Mouse (Mus musculus) liver, postnatal 0 days (tissue): ENCODE data around the gene Gucy2c. TPM values are rescaled to one million over a fixed set of nuclear protein-coding genes. Genes with fewer than 3 reads are reported as not detected.

ENCODE experiments used
- ATAC-seq: fragments of 200-750 bp; cut with Nextera tagmentation; 2 replicates; pipeline ENCODE4 v1.8.0; 2017; ENCODE audit warnings: mild to moderate bottlenecking, moderate library complexity
- DNase-seq: peaks from one replicate; pipeline ENCODE4 v3.0.0-alpha.2; 2016
- H3K27ac ChIP-seq: fragments of 300-500 bp; sonication (generic); 2 replicates; pipeline ENCODE4 v1.5.1; 2014; ENCODE audit warnings: antibody characterized with exemption, moderate library complexity, mild to moderate bottlenecking, low read depth
- H3K27me3 ChIP-seq: fragments of 300-500 bp; sonication (generic); 2 replicates; pipeline ENCODE4 v1.6.1; 2014; ENCODE audit warnings: low read length, control low read depth, mixed read lengths; ENCODE audit not compliant: insufficient read depth
- H3K36me3 ChIP-seq: fragments of 300-500 bp; sonication (generic); replicated peaks from 2 replicates; pipeline ENCODE4 v1.6.1; 2014; ENCODE audit warnings: mild to moderate bottlenecking, control low read depth, low read length, moderate library complexity, mixed read lengths; ENCODE audit not compliant: insufficient read depth
- H3K4me1 ChIP-seq: fragments of 300-500 bp; sonication (generic); 2 replicates; pipeline ENCODE4 v1.6.1; 2014; ENCODE audit warnings: antibody characterized with exemption, mild to moderate bottlenecking, control low read depth; ENCODE audit not compliant: insufficient read depth
- H3K4me2 ChIP-seq: fragments of 300-500 bp; sonication (generic); 2 replicates; pipeline ENCODE4 v1.6.1; 2014; ENCODE audit warnings: low read depth, mild to moderate bottlenecking, low read length, moderate library complexity, mixed read lengths
- H3K4me3 ChIP-seq: fragments of 300-500 bp; sonication (generic); 2 replicates; pipeline ENCODE4 v1.5.1; 2014; ENCODE audit warnings: low read depth, low read length
- H3K9ac ChIP-seq: fragments of 300-500 bp; sonication (generic); replicated peaks from 2 replicates; pipeline ENCODE4 v1.6.1; 2014; ENCODE audit warnings: mild to moderate bottlenecking, moderate library complexity
- H3K9me3 ChIP-seq: fragments of 300-500 bp; sonication (generic); 2 replicates; pipeline ENCODE4 v1.6.1; 2016; ENCODE audit warnings: mild to moderate bottlenecking, control low read depth, low read length, mixed read lengths
- CTCF ChIP-seq: sonication (generic); IDR thresholded peaks from 2 replicates; pipeline ENCODE4 v1.5.1; 2016; ENCODE audit warnings: antibody characterized with exemption, low read depth
- EP300 ChIP-seq: IDR thresholded peaks from 2 replicates; pipeline ENCODE4 v1.6.1; 2016; ENCODE audit warnings: antibody characterized with exemption, low read depth, mild to moderate bottlenecking
- WGBS: fragments of 180-500 bp; shearing (Covaris S2); extraction: QIAGEN DNeasy Blood & Tissue Kit; methylation state at CpG from one replicate; pipeline ENCODE4 v1.1.7; 2014; ENCODE audit not compliant: insufficient replicate concordance; 5-methylcytosine and 5-hydroxymethylcytosine counted together
- polyA plus RNA-seq: library from polyadenylated mRNA; unstranded; fragments of >200 nt; fragmentation: Nextera tagmentation; extraction: Ambion mirVana; gene quantifications from 2 replicates; pipeline ENCODE4 v1.2.1, GENCODE M21; 2015

Gene Gucy2c
- polyA plus RNA-seq, 1 experiment from 2014 or later, result 0.99 TPM

DNA sequence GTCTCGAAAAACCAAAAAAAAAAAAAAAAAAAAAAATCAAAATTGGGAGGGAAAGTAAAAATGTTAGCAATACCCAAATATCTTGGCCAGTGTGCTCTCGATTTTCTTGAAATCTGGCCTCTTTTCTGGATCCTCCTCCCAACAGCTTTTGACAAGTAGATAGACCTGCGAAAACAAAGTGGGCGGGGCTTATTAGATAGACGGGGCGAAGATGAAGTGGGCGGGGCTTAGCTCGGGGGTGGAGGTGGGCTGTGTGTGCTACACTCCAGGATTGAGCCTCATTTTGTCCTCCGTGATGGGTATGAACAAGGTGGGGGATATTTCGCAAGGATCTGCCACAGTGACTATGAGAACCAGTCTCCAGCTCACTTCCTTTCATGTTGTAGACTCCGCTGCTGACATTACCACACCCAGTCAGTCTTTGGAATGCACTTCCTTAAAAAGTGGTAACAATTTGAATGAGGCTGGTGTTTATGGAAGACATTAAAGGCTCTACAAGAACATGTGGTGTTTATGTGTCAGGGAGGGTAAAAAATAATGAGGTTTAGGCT, 65.6 kb downstream of the Gucy2c start:
- Histone ChIP-seq H3K4me1 (no peaks in the 10 kb centered on the region), H3K4me2 (no peak overlapping the region), H3K9me3 (no peaks in the 10 kb centered on the region), H3K27me3 (no peaks in the 10 kb centered on the region), H3K4me3 (no peak overlapping the region), H3K9ac (no peak overlapping the region), H3K27ac (no peak overlapping the region), H3K36me3 (no peaks in the 10 kb centered on the region)
- peak; percentile 34 for DNase-seq
- WGBS, result 61% methylated on average over 10 of the region's 11 CpGs
- no peak for TF ChIP-seq CTCF
- no peak for TF ChIP-seq EP300
- 0 out of 2 replicates have a peak, but pooled peaks have one; percentile 19 for ATAC-seq

DNA sequence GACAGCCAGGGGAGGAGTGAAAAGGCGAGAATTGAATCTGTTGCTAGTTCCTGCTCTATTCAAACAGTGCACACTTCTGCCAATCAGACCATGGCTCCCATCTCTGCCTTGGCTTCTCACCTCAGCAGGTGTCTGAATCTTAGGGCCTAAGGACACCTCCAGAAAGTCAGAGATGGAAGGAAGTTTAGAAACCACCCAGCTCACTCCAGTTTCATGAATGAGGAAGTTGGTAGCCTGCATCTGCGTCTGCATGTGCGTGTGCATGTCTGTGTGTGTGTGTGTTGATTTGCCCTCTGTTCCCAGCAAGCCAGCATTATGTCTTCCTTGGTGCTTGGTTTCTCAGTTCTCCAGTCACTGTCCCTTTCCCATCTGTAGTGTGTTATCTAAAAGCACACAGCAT, 67.5 kb downstream of the Gucy2c start:
- no peaks in the 10 kb centered on the region for H3K27me3 ChIP-seq
- no peak for TF ChIP-seq CTCF
- TF ChIP-seq EP300, result no peak

DNA sequence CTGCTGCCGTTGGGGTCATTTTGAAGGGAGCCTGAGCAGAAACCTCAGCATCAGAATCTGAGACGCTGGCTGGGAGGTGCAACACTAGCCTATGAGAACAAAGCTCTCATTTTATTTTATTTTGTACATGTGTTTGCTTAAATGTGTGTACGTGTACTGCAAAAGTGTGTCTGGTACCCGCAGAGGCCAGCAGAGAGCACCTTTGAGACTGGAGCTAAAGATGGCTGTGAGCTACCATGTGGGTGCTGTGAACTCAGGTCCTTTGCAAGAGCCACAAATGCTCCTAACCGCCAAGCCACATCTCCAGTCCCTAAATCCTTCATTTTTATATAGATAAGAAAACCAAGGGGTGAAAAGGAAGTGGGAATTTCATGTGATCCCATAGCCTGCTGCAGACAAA, 71.2 kb downstream of the Gucy2c start:
- 84% methylated on average over 5 of the region's 5 CpGs for WGBS
- Histone ChIP-seq H3K27me3 (no peaks in the 10 kb centered on the region), H3K9me3 (no peaks in the 10 kb centered on the region), H3K27ac (no peak overlapping the region), H3K4me2 (no peak overlapping the region), H3K4me1 (no peaks in the 10 kb centered on the region), H3K4me3 (no peak overlapping the region), H3K9ac (no peak overlapping the region), H3K36me3 (no peaks in the 10 kb centered on the region)
- no peak for ATAC-seq
- DNase-seq, result no peak
- TF ChIP-seq EP300, result no peak
- TF ChIP-seq CTCF, result no peak

More for the DNA sequence above, 67.5 kb downstream of the Gucy2c start:
- ATAC-seq, result no peak
- H3K27ac ChIP-seq, result peak overlapping the region; percentile 29
- H3K9ac ChIP-seq, result no peak overlapping the region
- WGBS, result 29% methylated on average over 3 of the region's 3 CpGs
- no peak for DNase-seq
- H3K36me3 ChIP-seq, result no peaks in the 10 kb centered on the region
- no peak overlapping the region for H3K4me3 ChIP-seq
- no peaks in the 10 kb centered on the region for H3K4me1 ChIP-seq
- no peak overlapping the region for H3K4me2 ChIP-seq
- no peaks in the 10 kb centered on the region for H3K9me3 ChIP-seq

DNA sequence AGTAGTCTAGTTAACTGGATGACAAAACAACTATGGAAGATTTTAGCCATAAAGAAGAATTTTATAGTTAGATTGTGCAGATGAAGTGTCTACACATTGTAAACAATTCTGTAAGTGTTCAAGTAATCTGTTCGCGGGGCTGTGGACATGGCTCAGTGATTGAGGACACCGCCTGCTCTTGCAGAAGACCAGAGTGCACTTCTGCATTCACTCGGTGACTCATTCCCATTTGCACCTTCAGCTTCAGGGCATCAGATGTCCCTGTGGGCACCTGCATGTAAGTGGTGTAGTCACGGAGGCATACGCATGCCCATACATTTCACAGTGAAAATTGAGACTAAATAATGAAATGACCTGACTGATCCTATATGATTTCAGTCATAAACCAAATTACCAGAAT, 73.0 kb downstream of the Gucy2c start:
- TF ChIP-seq CTCF, result no peak
- no peak for TF ChIP-seq EP300

DNA sequence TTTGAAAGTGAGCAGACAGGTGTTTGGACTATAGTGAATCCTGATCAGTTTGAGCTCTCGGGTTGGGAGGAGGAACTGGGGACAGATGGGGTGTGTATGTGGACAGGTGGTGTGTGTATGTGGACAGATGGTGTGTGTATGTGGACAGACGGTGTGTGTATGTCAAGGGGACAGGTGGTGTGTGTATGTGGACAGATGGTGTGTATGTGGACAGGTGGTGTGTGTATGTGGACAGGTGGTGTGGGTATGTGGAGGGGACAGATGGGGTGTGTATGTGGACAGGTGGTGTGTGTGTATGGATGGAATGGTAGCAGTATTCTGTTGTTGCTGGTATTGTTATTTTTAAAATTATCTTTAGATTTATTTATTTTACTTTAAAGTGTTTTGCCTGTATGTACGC, 79.7 kb downstream of the Gucy2c start:
- Histone ChIP-seq H3K4me1 (no peaks in the 10 kb centered on the region), H3K27ac (no peak overlapping the region), H3K4me2 (no peak overlapping the region), H3K9me3 (no peaks in the 10 kb centered on the region), H3K36me3 (no peaks in the 10 kb centered on the region), H3K9ac (no peak overlapping the region), H3K27me3 (no peaks in the 10 kb centered on the region), H3K4me3 (no peak overlapping the region)
- no peak for TF ChIP-seq EP300
- TF ChIP-seq CTCF, result no peak
- no peak for ATAC-seq
- 80% methylated on average over 3 of the region's 3 CpGs for WGBS
- DNase-seq, result no peak

More for the DNA sequence above, 73.0 kb downstream of the Gucy2c start:
- WGBS, result 83% methylated on average over 6 of the region's 6 CpGs
- ATAC-seq, result no peak
- Histone ChIP-seq H3K4me2 (no peak overlapping the region), H3K36me3 (no peaks in the 10 kb centered on the region), H3K27me3 (no peaks in the 10 kb centered on the region), H3K4me1 (no peaks in the 10 kb centered on the region), H3K9ac (no peak overlapping the region), H3K9me3 (no peaks in the 10 kb centered on the region), H3K27ac (no peak overlapping the region), H3K4me3 (no peak overlapping the region)
- no peak for DNase-seq

DNA sequence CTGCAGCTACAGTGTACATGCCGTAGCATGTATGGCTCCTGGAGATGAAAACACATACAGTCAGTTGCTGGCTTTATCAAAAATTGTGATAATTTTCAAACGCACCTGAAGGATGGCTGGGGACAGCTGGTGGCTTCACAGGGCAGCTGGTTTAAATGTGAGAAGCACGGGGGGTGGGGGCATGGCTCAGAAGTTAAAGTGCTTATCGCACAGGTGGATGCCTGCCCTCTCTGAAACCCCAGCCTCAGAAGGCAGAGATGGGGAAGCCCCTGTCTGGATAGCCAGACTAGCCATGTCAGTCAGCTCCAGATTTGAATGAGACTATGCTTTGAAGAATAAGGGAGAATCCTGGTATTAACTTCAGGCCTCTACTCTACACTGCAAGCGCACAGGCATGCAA, 80.4 kb downstream of the Gucy2c start:
- no peaks in the 10 kb centered on the region for H3K27me3 ChIP-seq
- no peak overlapping the region for H3K4me3 ChIP-seq
- no peaks in the 10 kb centered on the region for H3K36me3 ChIP-seq
- 78% methylated on average over 5 of the region's 5 CpGs for WGBS
- H3K4me1 ChIP-seq, result no peaks in the 10 kb centered on the region
- DNase-seq (no peak), ATAC-seq (no peak)
- H3K9ac ChIP-seq, result no peak overlapping the region
- TF ChIP-seq EP300 (no peak), CTCF (no peak)
- no peaks in the 10 kb centered on the region for H3K9me3 ChIP-seq
- H3K4me2 ChIP-seq, result no peak overlapping the region
- no peak overlapping the region for H3K27ac ChIP-seq

DNA sequence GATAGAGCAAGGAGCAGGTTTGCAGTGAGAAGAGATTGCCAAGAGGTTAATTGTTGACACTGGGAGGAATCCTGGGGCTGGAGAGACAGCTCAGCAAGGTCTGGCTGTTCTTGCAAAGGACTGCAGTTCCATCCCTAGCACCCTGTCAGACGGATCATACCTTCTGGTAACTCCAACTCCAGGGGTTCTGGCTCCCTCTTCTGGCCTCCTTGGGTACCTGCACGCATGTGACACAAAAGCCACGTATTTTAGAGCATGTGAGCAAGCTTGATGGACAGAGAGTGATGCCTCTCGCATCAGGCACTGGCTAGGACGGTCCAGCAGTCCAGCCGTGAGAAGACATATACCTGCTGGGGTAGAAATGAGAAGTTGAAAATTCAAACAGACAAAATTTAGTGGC, 90.3 kb downstream of the Gucy2c start:
- Histone ChIP-seq H3K4me1 (no peaks in the 10 kb centered on the region), H3K4me3 (no peak overlapping the region), H3K36me3 (no peaks in the 10 kb centered on the region), H3K9me3 (no peaks in the 10 kb centered on the region), H3K4me2 (no peak overlapping the region), H3K9ac (no peak overlapping the region), H3K27ac (no peak overlapping the region), H3K27me3 (no peaks in the 10 kb centered on the region)
- 85% methylated on average over 6 of the region's 6 CpGs for WGBS
- TF ChIP-seq CTCF (peak; percentile 43), EP300 (no peak)
- ATAC-seq (no peak), DNase-seq (no peak)
